Mouse (Mus musculus) thymus, postnatal 4 days (tissue): ENCODE results near the gene Hoxa6.

Experiments
- DNase-seq: peaks from one replicate; pipeline ENCODE4 v3.0.0; 2021

Hoxa6 gene

GRCm38 (mm10) chr6:52196811-52197210 is 11.7 kb downstream of the Hoxa6 start:
- DNase-seq, result no peak

- DNase-seq, result no peak
These were observed 13.8 kb downstream of the Hoxa6 start for GRCm38 (mm10) chr6:52194690-52195089.

DNA sequence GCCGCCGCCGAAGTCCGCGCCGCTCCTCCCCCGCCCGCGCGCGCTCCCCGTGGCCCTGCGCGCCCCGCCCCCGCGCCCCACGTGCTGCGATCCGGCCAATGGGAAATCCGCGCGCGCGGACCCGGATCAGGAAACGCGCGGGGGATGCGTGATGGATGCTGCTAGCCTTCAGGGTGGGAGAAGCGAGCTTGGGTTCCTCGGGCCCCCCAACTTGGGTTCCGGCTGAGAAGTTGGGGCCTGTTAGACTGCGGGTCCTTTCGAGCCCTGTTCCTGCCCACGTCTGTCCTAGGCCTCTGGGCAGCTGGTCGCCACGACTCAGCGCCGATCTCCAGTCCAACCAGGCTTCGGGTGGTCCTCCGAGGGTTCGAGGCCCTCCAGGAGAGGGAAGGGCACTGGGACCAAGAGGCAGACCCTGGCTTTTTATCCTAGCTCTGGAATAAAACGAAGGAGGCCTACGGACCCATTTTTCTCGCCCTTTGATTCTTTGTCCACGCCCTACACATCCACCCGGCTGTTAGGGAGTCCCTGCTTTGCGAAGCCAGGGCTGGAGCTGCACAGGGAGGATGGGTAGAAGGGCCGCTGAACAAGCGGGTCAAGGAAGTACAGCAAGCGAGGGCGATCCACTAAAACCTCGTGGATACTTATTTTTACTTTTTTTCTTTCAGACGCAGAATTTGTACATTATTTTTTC is 16.5 kb downstream of the Hoxa6 start:
- peak; percentile 89 for DNase-seq

GRCm38 (mm10) chr6:52190906-52191810 is 17.4 kb downstream of the Hoxa6 start, which contains the start of gene Hoxa4:
TSS of gene Hoxa4 (minus strand) at chr6:52191753.
- DNase-seq, result peak; percentile 44

GRCm38 (mm10) chr6:52190410-52190809 is 18.1 kb downstream of the Hoxa6 start:
- DNase-seq, result no peak

- no peak for DNase-seq
These were observed 18.6 kb downstream of the Hoxa6 start for GRCm38 (mm10) chr6:52189909-52190308.

DNA sequence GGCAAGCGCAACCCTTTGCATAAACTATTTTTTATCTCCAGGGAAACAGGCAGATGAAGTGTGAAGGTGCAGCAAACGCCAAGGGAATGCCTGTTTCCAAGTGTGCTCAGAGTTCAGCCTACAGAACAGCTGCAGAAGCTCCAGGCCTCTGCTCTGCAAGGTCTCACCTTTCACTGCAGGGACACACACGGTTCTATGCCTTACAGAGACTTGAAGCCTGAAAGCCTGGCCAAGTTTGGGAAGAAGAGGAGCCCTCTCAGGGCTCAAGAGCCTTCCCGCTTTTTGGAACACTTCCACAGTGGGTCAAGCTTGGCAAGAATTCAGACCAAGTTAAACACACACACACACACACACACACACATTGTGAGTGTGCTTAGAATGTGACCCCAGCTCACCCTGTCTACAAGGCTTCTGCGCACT is 19.3 kb downstream of the Hoxa6 start:
- DNase-seq, result no peak

DNA sequence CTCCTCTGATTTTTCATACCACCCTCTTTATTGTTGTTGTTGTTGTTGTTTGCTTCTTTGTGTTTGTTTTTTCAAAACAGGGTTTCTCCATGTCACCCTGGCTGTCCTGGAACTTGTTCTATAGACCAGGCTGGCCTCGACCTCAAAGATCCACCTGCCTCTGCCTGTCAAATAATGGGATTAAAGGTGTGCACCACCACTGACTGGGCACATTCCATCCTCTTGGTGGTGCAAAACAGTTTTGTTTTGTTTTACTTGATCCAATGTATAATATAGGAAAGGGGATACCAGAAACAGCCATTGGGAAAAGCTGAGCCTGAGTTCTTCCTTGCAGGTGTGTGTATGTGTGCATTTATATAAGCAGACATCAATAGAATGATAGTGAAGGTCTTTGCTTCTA is 22.0 kb downstream of the Hoxa6 start:
- DNase-seq, result no peak

GRCm38 (mm10) chr6:52185834-52186233 is 22.7 kb downstream of the Hoxa6 start:
- DNase-seq, result no peak

- DNase-seq, result no peak
These were observed 23.3 kb downstream of the Hoxa6 start for GRCm38 (mm10) chr6:52185222-52185621.

DNA sequence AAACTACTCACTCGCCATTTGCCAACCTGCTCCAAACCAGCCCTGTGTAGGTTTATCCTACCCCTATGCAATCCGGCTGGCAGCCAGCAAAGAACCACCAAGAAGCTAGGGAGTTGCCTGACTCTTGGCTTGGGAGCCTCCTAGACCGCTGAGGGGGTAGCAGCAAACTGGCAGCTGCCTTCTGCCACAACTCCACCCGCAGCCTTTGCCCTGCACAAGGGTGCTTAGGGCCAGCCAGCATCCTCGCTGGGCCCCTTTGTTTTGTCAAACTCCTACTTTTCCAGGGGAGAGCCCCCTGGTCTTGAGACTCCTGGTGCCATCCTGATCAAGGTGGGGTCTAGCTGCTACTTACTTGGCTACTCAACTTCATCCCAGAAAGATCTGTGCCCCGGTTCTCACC is 23.9 kb downstream of the Hoxa6 start:
- no peak for DNase-seq

DNA sequence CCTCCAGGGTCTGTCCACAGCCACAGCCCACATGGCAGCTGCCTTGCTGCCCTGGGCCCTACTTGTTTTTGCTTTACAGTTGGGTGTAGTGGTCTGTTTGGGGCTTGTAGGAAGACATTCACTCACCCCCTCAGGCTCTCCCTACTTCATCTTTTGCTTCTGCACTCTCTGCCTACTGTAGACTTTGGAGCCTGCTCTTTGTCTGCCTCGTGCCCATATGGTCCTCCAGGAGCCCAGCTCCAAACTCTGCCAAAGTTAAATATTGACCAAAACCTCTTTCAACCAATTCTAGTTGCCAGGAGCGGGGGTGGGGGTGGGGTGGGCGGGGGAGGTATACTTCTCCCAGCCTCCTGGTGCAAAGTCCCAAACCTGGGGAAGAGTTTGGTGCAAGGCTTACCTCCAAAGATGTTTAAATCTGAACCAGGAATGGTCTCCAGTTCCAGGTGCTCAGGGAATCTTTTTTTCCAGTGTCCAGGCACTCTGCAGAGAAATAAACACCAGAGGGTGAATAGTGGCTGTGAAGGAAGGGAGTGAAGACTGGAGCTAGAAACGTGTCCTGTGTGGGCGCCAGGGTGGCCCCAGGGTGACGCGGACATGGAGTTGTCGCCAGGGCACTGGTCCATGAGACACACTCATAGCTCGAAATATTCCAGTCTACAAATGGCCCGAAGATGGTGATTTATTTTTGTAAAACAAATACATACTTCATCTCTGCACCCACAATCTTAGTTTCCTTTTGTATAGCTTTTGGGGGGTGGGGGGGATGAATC is 25.0 kb downstream of the Hoxa6 start:
- DNase-seq, result no peak

DNA sequence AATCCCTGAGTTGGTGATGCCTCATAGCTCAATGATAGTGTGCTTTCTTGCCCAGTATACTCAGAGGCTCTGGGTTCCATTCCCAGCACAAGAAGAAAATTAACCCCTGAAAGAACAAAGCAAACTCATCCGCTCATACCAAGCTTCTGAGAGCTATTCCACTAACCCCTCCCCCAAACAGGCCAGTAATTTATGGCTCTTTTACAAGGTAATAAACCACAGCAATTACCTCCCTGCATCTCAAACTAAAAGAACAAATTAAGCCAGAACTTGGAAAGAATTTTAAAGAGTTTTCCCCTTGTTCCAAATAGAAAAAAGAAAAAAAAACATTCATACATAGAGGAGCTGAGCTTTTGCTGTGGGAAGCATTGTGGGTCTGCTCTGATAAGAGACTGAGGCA is 25.7 kb downstream of the Hoxa6 start:
- no peak for DNase-seq

DNA sequence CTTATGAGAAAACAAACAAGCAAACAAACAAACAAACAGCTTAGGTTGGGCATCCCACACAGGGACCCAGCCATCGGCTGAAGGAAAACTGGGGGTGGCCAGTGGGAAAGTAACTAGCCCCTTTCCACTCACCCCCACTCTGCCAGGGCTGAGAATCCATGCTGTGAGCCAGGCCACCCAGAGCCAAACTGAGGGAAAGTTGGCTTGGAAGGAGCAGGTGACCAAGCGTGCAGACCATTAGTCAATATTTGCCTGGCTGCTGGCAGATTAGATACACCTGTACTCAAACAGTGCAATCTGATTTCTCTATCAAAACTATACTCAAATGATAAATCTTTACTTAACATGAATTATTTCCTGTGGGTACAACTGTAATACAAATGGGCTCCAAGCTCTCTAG is 26.5 kb downstream of the Hoxa6 start:
- DNase-seq, result no peak

DNA sequence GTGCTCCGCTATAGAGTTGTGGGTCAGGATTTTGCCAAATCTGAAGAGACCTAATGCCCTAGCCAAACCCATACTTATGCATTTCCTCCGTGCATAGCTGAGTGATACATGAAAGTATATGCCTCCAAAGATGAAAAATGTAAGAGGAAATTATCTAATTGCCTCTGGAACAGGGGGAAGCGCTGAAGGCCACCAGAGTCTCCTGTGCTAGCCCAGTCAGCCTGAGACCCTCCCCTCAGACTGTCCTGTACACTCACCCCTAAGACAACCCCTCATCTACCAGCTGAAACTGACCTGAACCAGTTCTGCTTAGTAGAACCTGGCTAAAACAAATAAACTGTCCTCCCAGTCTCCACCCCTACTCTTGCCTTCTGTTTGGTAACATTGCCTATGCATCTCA is 27.8 kb downstream of the Hoxa6 start:
- DNase-seq, result no peak

DNA sequence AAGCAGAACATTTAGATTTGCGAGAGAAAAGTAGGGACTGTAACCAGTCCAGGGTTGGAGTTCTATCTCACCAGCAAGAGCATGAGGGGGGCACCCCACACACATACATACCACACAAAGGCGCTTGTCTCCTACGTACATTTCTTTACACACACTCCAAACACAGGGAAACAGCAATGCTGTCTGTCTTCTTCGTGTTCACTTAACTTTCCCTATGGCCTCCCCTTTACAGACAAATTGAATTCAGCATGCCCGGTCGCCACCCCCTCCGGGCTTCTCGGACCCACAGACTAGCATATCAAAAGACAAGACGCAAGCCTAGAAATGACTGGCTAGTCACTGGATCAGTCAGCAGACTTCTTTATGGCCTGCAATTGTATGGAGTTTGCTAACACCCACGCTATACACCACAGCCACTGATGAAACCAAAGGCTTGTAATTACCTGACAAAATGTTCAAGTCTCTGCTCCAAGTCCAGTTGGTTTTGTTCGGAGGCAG is 28.3 kb downstream of the Hoxa6 start:
- DNase-seq, result no peak

GRCm38 (mm10) chr6:52179690-52180089 is 28.8 kb downstream of the Hoxa6 start:
- no peak for DNase-seq

- no peak for DNase-seq
These were observed 29.4 kb downstream of the Hoxa6 start for GRCm38 (mm10) chr6:52178918-52179665.

DNA sequence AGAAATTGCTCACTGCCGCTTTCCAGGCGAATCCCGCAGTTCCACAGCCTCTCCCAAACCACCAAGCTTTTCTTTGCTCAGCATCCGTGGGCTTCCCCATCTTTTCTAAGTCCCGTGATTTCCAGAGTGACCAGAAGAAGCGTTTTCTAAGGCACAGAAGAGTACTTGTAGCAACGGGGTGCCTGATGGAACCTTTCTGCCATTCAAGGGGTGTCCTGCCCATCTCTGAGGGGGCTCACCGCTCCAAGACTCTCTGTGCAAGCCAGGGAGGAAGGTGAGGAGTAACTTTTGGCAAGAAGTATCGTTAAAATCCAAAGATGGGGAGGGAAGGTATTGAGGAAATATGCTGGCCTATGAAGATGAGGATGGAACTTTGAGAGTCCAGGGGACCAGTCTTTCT is 30.7 kb downstream of the Hoxa6 start:
- DNase-seq, result no peak

GRCm38 (mm10) chr6:52177061-52177735 is 31.3 kb downstream of the Hoxa6 start, which contains the start of gene 5730596B20Rik:
TSS of gene 5730596B20Rik (plus strand) at chr6:52177498.
- no peak for DNase-seq

- DNase-seq, result no peak
These were observed 32.1 kb downstream of the Hoxa6 start for GRCm38 (mm10) chr6:52176391-52176790.

DNA sequence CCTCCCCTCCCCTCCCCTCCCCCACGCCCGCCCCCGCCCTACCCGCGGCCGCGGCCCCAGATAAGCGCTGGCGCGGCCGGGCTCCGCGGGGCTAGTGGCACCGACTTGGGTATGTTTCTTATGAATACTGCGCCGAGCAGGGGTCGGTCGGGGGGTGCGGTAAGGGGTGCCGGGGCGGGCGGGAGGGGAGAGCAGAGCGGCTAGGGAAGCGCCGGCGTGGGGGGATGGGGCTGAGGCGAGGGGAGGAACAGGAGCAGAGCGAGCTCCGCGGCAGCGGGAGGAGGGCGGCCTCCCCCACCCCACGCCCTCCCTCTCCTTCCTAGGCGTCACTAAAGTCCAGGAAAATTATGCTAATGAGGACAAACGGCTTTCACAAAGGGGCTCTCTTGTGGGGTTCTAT is 32.7 kb downstream of the Hoxa6 start:
- no peak for DNase-seq
